Mouse (Mus musculus) gastrocnemius, adult 18-20 months (tissue): ENCODE results near the gene Gm20683. TPM values are rescaled to one million over a fixed set of nuclear protein-coding genes. Genes with fewer than 3 reads are reported as not detected.
A peak's percentile ranks its signal among the peaks of the same experiment; 100 is the strongest.

Experiments used
- DNase-seq: peaks from one replicate; pipeline ENCODE4 v3.0.0; 2021; ENCODE audit warnings: low spot score
- long read RNA-seq, 2 experiments: library from polyadenylated mRNA; stranded (forward); transcript quantifications; one replicate each; pipeline ENCODE4 v2.0.0; 2021
- total RNA-seq, 2 experiments: library from RNA; stranded (reverse); gene quantifications; 2 replicates each; pipeline ENCODE4 v1.2.3; 2021

Gm20683 gene
- total RNA-seq = 10 to 100 TPM; 10.0 to 11.8 TPM
- long read RNA-seq, experiment 1, partial matches to known transcripts = 1 of 6 reads
- long read RNA-seq, experiment 1, other reads (novel, unspliced or antisense) = 5 of 6 reads
- long read RNA-seq, experiment 2, partial matches to known transcripts = 0 of 2 reads
- long read RNA-seq, experiment 2, other reads (novel, unspliced or antisense) = 2 of 2 reads

DNA sequence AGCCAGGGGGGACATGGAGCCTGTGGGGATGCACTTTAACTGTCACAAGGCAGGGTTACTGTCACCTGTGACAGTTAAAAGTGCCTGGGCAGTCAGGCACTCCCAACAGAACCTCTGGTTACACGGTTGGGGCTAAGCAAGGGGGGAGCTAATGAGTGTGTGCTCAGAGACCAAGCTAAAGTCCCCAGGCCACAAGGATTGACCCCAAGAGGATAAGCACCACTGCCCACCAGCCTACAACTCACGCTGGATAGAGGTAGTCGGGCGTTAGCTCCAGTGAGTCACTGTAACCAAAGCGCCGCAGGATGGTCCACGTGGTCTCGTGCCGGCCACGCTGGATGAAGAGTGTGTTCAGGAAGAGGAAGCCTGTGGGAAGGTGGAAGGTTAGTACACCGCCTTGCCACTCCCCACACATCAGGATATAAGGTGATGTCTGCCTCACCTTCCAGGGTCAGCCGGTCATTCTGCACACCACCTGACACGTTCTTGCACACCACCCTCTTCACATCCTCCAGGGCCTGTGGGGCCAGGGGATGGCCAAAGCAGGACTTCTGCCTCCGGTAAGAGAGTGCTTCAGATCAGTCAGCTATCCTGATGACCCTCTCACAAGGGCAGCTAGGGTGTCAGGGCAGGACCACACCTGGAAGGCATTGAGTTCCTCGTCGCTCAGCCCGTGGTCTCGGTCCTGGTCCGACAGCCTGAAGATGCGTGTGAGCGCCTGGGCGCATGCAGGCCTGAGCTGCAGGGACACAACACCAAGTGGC, at the start of gene Gm20683:
TSS of gene Gm20683 (minus strand) at position 647 of the 764 bp plus-strand sequence.
- no peak for DNase-seq

DNA sequence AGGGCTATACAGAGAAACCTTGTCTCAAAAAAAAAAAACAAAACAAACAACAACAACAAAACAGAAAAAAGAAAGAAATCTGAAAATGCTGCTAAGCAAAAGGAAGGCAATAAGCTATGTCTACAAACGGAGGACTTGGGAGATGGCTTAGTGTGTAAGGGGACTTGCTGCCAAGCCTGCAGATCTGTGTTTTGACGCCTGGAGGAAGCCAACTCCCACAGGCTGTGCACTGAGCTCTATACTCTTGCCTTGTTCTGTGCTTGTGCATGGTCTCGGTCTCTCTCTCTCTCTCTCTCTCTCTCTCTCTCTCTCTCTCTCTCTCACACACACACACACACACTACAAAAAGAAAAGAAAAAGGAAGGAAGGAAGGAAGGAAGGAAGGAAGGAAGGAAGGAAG, 47.3 kb upstream of the Gm20683 start:
- DNase-seq = no peak

DNA sequence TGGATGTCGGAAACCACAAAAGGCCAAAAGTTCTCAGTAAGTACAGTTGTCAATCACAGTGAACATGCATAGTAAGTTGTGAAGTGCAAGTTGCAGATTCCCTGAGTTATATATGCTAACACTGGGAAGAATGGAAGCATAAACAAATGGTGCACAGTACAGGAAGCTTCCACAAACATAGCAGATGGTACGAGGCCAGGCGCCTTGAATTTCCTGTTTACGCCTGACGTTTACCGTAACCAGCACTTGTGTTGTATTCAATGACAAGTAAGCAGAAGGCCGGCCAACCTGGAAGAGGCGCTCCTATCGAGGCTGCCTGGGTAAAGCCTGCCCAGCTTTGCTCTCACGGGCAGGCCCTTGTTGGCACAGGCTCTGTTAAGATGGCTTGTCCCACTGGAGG, 45.9 kb upstream of the Gm20683 start:
- no peak for DNase-seq

DNA sequence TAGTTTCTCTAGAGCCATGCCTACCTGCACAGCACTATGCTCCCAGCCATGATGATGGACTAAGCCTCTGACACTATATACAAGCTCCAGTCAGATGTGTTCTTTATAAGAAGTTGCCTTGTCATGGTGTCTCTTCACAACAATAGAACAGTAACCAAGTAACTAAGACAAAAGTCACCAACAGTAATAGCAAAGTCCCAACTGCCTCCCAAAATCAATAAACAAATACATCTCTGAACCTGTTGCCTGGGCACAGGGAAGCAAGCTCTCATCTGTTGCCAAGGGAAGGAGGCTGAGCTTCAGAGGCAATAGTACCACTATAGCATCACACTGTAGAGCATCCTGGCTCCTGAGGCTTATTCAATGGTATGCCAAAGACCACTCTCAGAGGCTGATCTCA, 45.2 kb upstream of the Gm20683 start:
- DNase-seq = no peak

DNA sequence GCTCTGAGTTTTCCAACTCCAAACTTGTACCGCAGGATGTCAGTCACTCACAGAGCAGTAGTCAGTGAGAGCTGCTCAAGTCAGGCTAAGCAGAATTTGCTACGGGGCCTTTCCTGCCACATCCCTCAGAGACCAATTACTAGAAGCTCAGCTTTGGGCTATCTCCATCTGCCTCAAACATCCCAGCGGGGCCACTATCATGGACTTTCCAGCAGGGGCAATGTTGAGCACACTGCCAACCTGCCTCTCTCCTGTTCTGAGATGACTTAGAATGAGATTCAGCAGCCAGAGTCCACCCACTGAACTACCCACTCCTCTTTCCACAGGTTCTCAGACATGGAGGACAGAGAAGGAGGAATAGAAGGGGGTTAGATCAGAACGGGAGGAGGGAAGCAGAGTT, 44.1 kb upstream of the Gm20683 start:
- DNase-seq = no peak

DNA sequence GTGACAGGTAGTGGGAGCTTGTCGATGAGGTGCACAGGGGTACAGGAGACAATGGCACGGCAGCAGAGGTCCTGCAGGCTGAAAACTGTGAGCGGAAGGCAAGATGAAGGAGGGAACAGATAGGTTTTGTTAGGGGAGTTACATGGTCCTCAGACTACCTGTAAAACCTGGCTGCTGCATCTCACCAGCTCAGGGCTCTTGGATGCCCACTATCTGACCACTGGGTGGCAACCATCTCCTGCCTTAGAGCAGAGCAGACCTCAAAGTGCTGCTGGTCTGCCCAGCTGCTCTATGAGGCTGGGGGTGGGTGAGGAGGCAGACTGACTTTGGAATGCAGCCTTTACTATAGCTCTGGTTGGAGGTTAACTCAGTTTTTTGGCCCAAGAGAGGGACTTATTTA, 42.3 kb upstream of the Gm20683 start:
- DNase-seq = no peak

DNA sequence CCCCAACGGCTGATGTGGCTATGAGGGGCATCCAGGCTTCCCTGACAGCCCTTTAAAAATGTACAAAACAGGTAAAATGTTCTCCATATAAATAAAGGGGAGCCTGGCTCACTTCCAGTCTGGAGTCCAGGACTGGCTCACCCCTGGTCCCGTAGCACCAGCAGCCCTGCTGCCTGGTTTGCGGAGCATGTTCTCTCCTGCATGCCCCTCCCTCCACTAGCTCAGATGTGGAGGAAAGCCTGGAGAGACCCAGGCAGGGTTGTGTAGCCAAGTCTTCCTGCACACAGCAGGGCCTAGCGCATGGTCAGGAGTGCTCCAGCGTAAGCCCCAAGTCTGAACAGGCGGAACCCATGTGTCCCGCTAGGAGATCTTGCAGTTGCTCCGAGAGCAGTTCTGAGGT, 41.7 kb upstream of the Gm20683 start:
- DNase-seq = no peak

DNA sequence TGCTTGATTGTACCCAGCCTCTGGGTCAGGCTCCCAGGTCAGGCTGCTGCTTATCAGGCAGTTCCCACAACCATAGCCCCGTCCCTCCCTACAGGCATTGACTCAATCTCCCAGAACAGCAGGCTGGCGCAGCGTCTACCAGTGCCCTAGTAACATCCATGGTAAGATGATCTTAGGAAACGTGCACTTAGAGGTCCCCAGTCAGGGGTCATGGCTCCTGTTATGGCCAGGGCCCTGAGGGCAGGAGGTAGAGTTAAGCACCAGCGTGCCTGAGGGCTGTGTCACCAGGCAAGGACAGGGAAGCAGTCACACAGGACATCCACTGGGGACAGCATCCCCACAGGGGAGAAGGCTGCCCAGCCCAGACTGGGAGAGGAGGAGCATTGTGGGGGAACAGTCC, 40.7 kb upstream of the Gm20683 start:
- no peak for DNase-seq

DNA sequence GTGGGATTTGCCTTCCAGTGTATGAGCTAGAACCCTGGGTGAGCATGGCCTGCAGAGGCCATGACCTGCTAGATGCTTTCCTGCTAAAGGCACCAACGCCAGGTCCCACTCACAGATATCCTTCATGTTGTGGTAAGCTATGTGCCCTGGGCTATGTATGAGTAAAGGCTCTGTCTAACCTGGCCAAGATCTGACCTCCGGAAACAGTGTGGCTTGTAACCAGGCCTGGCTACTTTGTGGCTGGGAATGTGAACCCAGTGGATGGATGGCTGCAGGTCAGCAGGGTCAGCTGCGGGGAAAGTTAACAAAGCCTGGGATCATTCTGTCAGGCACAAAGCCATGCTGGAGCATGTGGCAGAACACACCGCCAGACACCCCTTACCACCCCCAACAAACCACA, 40.1 kb upstream of the Gm20683 start:
- DNase-seq = no peak

DNA sequence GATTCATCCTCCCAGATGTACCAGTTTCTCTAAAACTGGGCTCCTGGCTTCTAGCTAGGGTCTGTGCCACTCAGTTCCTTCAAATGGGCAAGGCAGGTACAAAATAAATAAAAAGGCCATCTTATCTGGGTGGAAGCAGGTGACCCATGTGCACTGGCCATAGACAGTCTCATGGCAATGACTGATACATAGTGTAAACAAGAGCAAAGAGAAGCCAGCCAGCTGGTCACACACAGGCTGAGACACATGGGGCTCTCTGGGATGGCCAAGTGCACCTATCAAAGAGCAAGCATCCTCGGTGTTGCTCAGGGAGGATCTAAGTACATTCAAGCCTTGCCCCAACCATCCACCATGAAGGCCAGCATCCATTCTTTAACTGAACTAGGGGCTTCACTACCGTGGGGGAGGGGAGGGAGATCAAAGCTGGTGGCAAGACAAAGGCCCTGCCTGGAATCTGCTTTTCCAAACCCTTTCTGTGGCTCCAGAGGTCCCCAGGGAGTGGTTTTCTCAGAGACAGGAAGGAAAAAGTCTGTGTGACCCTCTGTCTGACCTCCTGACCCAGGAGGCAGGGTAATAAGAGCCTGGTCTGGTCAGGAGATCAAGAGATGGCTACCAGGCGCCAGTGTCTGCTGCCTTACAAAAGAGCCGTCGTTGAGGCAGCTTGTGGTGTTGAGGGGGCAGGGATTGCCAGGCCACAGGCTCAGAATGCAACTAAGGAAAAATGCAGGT, 39.5 kb upstream of the Gm20683 start:
- no peak for DNase-seq

DNA sequence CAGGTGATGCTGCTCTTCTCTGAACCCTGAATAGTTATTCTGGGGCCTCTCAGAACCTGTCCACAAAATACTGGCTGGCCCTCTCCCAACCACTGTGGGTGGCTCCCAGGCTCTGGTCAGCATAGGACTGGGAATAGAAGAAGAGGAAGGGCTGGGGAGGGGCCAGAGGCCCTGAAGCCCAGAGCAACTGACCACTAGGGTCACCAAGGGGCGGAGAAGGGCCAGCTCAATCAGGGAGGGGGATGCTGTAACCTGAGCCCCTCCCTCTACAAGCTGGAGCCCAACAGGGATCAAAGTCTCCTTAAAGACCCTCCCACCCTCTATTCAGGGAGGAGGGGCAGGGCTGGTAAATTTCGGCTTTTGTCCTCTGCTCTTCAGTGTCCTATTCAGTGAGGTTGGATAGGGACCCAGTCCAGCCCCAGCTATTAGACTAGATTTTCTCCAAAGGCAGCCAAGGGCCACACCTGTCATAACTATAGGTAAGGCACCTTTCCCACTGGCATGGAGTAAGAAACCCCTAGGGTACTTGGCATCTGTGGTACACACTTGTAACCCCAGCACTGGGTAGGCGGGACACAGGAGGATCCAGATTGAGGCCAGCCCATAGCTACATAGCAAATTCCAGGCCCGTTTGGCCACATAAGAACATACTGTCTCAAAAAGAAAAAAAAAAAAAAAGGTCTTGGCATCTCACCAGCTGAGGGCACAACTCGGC, 38.8 kb upstream of the Gm20683 start, which contains the start of gene Wfikkn1:
TSS of gene Wfikkn1 (minus strand) at position 663 of the 715 bp plus-strand sequence.
- DNase-seq = no peak

DNA sequence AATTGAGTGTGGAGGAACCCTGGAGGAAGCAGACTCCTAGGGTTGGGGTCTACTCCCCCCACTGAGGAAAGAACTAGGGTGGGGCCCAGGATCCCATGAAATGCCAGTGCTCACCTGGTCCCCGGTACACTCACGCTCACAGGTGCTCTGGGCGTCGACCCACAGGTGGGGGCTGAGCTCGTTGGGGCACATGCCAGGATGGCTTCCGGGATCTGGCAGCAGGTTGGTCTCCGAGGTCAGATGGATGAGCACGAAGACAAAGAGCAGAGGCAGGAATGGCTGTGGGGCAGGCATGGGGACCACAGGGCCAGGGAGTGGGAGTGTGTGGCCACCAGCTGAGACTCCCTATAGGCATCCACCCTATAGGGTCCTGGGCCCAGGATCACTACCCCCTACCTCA, 38.2 kb upstream of the Gm20683 start:
- DNase-seq = no peak

DNA sequence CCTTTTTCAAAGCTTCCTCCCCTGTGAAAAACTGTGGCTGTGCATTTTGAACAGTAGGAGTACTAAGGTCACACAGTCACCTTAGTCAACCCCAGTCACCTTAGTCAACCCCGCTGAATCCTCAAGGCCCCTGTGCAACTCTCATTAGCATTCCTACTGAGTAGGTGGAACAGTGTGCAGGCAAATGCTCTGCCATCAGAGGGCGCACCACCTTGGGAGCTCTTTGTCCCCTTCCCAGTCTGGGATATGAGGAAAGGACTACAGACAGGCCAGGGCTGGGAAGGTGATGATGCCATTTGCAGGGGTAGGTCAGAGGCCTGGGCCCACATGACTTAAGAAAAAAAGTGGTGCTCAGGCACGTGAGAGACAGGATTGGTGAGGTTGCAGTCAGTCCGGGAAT, 37.7 kb upstream of the Gm20683 start:
- DNase-seq = no peak

DNA sequence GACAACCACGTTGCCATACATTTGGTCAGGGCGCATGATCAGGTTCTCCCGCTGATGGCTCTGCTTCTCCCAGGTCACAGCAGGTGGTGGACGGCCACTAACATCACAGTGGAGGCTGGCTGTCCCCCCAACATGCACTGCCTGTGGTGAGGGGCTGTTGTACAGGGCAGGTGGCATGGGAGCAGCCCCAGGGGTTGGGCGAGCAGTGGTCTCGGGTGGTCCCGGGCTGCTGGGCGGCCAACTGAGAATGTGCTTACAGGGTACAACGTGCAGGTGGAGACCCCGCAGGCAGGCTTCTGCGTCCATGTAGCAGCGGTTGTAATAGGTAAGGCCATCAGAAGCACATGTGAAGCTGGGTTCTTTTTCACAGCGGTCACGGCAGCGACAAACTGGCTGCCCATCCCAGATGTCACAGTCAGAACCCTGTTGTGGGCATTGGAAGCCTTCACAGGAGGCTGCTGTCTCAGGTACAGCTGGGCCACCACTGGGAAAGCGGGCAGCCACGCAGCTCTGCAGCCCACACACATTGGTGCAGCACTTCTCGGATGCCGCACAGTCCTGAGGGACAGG, 37.1 kb upstream of the Gm20683 start:
- no peak for DNase-seq

DNA sequence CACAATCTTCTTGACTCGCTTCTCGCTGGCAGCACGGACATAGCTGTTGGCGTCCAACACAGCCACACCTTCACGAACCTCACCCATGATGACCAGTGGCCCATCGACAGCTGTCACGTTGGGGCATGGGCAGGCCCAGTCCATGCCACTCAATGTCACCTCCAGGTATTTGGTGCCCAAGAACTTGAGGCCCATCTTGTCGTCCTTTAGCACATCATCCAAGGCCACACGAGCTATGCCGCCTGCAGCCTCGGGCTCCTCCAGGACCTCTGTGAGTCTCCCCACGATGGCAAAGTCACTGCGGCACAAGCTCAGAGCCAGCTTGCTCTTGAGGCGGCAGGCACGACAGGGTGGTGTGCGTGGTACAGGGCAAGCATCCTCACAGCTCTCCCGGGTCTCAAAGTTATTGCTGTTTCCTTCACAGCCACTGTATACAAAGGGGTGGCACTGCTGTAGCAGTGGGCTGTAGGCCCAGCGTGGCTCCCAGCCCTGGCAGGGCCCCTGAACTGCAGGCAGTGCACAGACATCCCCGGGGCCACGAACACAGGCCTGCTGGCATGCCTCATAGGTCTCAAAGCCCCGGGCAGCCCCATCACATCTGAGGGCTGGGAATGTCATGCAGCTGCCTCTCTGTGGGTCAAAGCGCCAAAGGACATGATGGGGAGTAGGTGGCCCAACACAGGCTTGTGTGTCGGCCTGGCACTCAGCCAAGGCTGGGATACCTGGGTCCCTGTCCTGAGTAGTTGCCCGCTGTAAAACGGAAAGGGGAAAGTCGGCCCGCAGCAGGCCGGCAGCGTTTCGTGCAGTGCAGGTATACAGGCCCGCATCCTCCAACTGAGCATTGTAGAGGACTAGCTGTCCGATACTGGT, 36.4 kb upstream of the Gm20683 start:
- no peak for DNase-seq

DNA sequence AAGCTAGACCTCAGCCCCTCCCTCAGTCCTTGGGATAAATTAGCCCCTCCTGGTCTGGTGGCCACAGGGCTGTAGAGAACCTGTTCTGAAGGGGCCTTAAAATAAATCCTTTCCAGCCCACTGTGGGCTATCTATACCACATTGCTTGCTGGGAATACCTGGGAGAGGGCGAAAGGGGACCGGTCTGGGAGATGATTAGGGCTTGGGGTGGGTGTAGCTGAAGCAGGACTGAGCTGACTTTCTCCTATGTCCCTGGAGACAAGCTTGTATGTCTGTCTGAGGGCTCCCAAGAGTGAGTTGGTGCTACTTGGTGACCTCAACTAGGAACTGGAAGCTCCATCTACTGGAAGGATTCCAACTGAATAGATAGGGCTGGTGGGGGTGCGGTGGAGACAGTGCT, 35.5 kb upstream of the Gm20683 start:
- DNase-seq = no peak

DNA sequence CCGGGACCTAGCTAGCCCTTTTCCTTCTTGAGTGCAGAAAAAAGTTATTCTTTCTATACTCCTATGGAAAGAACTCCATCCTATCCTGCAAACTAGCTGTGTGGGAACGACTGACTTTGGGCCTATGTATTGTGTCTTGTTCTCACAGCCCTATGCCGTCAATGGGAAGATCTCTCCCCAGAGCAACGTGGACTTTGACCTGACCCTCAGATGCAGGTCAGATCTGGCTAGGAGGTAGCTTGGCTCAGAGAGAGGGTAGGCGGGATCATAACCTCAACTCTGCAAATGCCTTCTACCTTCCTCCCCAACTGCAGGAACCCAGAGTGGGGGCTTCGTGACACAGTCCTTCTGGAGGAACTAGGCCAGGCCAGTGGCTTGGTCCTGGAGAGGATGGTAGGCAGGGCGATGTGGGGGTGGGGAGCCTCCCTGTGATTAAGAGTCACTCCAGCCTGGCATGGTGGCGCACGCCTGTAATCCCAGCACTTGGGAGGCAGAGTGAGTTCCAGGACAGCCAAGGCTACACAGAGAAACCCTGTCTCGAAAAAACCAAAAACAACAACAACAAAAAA, 34.9 kb upstream of the Gm20683 start:
- DNase-seq = no peak

DNA sequence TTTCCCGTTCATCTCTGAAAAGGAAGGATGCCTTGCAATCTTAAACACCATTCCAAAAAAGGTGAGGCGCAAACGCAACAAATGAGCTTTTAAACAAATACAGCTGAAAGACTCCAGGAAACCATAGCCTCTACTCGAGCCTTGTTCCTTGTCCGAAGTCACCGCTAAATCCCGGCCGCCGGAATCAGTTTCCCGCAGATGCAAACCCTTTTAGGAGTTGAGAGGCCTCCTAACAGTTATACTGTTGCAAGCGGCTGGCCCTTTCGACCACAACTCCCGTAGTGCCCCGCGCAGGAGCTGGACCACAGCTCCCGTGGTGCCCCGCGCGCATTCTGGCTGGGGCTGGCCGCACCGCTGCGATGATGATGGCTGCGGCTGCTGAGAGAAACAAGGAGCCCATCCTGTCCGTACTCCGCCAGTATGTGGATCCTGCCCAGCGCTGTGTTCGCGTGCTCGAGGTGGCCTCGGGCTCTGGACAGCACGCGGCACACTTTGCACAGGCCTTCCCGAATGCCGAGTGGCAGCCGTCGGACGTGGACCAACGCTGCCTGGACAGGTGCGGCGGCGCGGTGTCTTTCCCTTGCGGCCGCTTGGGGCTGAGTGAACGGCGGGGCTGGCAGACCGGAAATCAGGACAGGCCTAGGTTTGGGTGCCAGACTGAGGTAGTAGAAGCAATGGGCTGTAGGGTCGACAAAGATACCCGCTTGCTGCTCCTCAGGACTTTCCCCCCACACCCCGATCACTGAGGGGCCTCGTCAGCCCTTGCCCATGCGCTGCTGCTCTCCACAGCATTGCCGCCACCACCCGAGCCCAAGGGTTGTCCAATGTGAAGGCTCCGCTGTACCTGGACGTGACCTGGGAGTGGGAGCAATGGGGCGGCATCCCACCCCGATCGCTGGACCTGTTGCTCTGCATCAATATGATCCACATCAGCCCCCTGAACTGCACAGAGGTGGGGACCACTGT, 33.9 kb upstream of the Gm20683 start:
- peak; percentile 87 for DNase-seq

DNA sequence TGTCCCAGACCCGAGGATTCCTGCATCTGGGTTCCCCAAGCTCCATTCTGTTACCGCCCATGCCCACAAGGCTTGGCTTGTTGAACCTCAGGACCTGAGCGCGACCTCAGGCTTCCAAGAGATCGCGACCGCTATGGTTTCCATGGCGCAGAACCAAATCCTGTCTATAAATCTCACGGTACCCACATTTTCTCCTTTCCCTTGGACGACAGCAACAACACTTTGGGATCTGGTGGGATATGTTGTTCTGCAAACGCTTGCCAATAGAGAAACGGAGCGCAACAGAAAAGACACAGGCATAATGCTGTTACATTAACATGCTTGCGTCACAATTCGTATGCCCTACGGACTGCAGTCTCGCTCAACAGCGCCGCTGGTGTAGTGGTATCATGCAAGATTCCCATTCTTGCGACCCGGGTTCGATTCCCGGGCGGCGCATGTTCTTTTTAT, 33.2 kb upstream of the Gm20683 start, which contains the start of gene Mettl26:
TSS of gene Mettl26 (plus strand) at position 354 of the 450 bp plus-strand sequence.
- peak; percentile 94 for DNase-seq
